Mouse (Mus musculus): Measurements from ENCODE around the gene Lpp.

Gene Lpp

DNA sequence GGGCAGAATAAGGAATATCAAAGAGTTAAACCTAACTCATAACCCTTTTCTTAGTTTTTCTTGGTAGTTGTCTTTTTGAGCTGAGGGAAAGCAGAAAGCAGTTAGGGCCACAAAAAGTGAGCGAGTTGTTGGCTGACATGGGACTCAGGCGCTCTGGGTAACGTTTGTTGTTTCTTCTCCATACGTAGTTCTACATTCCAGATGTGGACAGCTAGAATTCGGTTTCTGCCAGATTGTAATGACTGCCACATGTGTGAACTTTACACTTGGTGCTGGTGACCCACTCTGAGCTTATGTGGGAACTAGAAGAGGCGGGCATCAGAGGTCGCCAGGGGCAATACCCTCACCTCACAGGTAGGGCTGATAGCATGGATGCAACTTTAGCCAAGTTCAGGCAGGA lies 172.0 kb downstream of the Lpp start:
- no peak for DNase-seq

GRCm38 (mm10) chr16:24566277-24566676 lies 173.0 kb downstream of the Lpp start:
- no peak for DNase-seq

DNA sequence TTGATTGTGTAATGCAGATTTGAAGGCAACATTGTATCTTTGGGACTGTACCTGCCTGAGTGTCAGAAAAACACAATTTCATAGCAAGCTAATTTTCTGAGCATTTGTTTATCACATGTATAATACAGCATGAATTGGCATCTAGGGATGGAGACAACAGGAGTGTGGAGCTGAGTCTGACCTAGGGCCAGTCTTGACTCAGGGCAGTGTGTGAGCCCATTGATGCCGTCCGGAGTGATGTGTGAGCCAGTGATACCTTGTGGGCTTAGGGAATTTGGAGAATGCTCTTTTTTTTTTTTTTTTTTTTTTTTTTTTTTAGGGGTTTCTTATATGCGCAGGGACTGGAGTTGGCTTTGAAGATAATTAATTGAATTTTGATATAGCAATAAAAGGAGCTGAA lies 174.3 kb downstream of the Lpp start:
- DNase-seq, result no peak

GRCm38 (mm10) chr16:24568061-24568460 lies 174.8 kb downstream of the Lpp start:
- DNase-seq, result no peak

DNA sequence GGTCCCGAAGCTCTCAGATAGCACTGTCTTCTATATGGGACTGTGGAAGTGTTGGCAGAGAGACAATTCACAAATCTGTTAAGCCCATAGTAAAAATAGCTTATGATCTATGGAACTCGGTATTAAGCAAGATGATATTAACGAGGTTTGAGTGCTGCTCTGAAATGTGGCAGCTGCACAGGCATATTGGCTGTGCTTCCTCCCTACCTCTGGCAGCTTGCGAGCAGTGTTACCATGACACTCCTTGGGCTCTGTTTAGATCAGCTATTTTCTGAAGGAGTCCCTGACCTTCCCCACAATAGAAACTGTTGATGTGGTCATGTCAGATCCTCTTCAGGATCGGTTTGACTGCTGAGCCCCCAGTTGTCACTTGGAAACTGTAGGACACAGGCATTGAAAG lies 176.4 kb downstream of the Lpp start:
- DNase-seq, result no peak

DNA sequence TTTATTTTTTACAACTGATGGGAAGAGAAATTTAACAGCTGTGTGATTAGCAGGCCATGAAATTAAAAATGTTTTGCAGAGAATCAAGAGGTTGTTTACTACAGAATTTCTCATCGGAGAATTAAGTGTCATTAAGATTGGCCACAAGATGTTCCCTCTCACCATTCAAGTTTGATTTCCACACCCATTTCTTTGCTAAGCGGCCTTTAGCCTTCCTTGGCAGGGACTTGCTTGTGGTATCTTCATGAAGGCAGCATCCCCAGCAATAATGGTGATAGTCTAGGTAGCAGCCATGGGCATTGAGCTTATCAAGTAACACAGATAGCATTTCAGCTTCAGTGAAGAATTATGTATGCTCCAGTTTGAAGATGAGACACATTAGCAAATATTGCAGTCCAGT lies 183.7 kb downstream of the Lpp start:
- no peak for DNase-seq

GRCm38 (mm10) chr16:24577798-24578197 lies 184.5 kb downstream of the Lpp start:
- DNase-seq, result no peak

DNA sequence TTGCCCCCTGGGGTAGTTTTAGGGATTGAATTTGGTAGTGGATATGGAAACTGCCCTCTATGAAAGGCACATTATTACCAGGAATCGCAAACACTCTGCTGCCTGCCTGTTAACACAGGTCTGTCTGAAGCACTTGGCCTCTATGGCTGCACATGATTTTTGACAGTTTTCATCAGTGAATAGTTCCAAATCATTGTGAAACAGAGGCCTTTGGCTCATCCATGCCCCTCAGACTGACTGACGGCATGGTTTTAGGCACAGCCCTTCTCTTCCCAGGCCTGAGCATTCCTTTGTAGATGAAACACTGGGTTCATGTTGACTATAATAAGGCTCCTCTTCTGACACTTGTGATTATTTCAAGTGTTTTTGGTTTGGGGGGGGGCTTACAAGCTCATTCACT lies 189.5 kb downstream of the Lpp start:
- no peak for DNase-seq

GRCm38 (mm10) chr16:24593535-24593934 lies 200.2 kb downstream of the Lpp start:
- DNase-seq, result no peak

DNA sequence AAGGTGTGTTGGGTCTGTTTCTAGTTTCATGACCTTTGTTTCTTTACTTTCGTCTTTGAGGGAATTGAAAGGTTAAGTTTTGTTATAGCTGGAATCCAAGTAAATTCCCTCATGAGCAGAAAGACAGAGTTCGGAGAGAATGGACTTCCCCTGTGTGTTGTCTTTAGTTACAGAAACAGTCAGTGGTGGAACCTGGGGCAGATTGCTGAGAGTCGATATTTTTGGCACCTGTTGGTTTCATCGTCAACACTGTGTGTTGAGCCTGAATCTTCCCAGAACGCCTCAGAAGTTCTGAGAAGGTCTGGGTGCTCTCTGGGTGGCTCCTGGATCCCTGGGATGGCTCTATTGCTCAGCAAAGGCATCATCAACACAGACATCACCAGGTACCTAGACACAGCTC lies 201.2 kb downstream of the Lpp start:
- DNase-seq, result no peak

- no peak for DNase-seq
Observed at GRCm38 (mm10) chr16:24595493-24595892, 202.2 kb downstream of the Lpp start.

GRCm38 (mm10) chr16:24598567-24598966 lies 205.3 kb downstream of the Lpp start:
- no peak for DNase-seq

GRCm38 (mm10) chr16:24599766-24600165 lies 206.5 kb downstream of the Lpp start:
- DNase-seq, result no peak

GRCm38 (mm10) chr16:24600260-24600948 lies 207.1 kb downstream of the Lpp start:
- peak; percentile 31 for DNase-seq

GRCm38 (mm10) chr16:24603342-24603741 lies 210.0 kb downstream of the Lpp start:
- DNase-seq, result no peak

DNA sequence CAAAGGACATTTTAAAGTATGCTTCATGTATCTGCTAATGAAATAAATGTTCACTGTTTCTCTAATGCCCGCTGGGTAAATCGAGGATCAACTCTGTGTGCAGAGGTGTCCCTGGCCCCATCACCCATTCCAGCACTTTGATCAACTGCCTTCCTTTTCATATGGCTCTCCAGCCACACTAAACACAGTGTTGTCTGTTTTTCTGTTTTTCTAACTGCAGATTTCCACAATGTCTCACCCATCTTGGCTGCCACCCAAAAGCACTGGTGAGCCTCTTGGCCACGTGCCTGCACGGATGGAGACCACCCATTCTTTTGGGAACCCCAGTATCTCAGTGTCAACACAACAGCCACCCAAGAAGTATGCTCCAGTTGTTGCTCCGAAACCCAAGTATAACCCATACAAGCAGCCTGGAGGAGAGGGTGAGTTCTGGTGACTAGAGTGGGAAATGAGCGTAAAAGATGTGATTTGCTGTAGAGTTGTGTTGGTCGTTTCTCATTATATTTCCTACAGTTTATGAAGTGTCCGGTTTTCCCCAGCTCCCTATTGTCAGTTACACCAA lies 214.7 kb downstream of the Lpp start:
- no peak for DNase-seq

DNA sequence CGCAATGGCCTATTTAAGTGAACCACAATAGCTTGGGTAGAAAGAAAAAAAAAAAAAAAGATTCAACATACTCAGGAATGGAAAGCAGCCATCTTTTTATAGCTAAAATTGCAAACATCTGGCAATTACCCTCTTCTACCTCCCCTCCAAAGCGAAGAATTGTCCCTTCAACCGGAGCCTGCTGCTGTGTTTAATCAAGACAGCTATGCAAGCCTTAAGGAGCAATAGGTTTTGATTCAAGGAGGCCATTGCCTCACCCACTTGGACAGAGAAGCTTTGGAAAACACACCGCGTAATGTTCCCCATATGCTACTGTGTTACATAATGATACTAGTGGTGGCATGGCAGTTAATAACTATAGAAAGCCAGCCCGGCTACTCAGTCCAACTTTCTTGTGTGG lies 226.2 kb downstream of the Lpp start:
- DNase-seq, result no peak

DNA sequence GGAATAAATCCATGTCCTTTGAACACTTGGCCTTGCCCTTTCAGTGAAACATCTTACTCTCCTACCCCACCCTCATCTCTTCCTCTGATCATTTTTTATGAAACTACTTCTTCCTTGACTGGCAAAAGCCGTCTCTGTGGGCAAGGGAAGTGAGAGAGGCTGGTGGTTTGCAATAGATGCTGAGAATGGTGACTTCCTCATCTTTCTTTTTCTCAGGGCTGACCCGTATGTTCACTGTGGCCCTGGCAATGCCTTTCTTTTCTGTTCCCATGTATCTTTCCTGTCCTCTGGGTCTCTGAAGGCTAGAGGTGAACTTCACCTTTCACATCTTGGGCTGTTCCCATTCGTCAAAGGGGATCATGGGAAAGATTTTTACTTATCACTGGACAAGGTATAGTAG lies 226.7 kb downstream of the Lpp start:
- DNase-seq, result no peak

- no peak for DNase-seq
Observed at GRCm38 (mm10) chr16:24622226-24623194, 229.2 kb downstream of the Lpp start.

- peak; percentile 20 for DNase-seq
Observed at GRCm38 (mm10) chr16:24624335-24624734, 231.0 kb downstream of the Lpp start.

- DNase-seq, result no peak
Observed at GRCm38 (mm10) chr16:24625576-24625975, 232.3 kb downstream of the Lpp start.

DNA sequence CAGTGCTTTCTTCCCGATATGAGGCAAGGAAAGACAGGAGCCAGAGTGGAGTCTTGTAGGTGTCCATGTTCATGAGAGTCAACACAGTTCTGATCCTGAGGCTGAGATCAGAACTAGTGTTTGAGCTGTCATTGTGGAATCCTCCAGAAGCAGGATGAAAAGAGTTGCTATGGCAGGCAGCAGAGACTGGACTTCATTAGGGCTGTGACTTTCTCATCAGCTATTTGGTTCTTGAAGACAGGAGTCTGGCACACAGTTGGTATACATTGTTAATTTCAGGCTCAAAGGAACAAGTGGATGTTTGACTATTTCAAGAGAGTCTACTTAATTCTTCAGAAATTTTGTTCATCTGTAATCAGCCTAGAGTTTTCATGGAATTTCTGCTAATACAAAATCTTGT lies 235.5 kb downstream of the Lpp start:
- no peak for DNase-seq

DNA sequence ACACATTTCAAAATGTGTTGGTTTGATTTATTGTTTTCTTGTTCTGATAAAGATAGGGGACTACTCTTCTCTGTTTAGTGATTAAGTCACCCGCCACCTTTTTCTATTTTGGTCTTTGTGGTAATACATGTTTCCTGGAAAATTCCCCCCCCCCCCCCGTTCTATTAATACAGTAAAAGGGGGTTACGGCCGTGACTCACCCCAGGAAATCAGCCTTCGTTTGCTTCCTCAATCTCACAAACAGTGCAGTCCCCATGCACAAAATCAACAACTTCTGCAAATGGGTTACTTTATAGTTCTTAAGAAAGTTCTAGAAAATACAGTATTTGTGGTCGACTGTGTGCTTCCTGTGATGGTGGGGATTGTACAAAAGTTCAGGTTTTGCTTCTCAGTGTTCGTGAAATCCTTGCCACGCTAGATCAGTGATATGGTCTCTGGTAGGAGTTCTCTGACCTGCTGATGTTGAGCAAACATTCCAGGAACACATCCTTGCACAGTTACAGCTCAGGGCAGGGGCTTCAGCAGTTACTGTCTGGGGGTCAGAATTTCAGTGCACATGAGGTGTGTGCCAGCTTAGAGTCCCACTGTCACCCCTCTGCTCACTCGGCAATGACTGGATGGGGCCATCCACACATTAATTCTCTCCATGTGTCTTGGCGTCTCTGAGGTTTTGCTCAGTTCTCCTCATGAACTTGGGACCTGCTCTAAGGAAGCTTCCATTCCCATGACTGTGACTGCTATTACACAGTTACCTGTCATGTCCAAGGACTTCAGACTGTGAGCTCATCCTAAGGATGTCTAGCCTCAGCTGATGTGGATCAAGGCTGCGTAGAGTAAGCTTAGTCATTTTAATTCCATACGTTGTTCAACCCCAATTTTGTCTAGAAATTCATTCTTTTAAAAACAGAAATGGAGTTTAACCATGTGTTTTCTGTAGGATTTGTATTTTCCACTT lies 236.2 kb downstream of the Lpp start:
- DNase-seq, result no peak

Measured in right cerebral cortex, adult 18-20 months (tissue).